Mouse (Mus musculus): ENCODE results near the gene Slc28a3.

Slc28a3 gene

GRCm38 (mm10) chr13:58560497-58561138 lies 50.1 kb downstream of the Slc28a3 start:
- DNase-seq (ENCODE audit: low spot score in 2 of 2), result peak in 1 of 2 experiments; percentile 33

- no peak for DNase-seq (ENCODE audit: low spot score in 2 of 2)
These were observed 52.5 kb downstream of the Slc28a3 start for GRCm38 (mm10) chr13:58558216-58558615.

- DNase-seq (ENCODE audit: low spot score in 2 of 2), result no peak
These were observed 54.7 kb downstream of the Slc28a3 start for GRCm38 (mm10) chr13:58556018-58556417.

GRCm38 (mm10) chr13:58555561-58555960 lies 55.1 kb downstream of the Slc28a3 start:
- no peak for DNase-seq (ENCODE audit: low spot score in 2 of 2)

GRCm38 (mm10) chr13:58551924-58552323 lies 58.8 kb downstream of the Slc28a3 start:
- no peak for DNase-seq (ENCODE audit: low spot score in 2 of 2)

GRCm38 (mm10) chr13:58547570-58547969 lies 63.1 kb downstream of the Slc28a3 start:
- DNase-seq (ENCODE audit: low spot score in 2 of 2), result no peak

- DNase-seq (ENCODE audit: low spot score in 2 of 2), result no peak
These were observed 66.8 kb downstream of the Slc28a3 start for GRCm38 (mm10) chr13:58543688-58544408.

- DNase-seq (ENCODE audit: low spot score in 2 of 2), result peak; percentile 57 to 80
These were observed 67.6 kb downstream of the Slc28a3 start for GRCm38 (mm10) chr13:58543066-58543465.

- DNase-seq (ENCODE audit: low spot score in 2 of 2), result no peak
These were observed 68.1 kb downstream of the Slc28a3 start for GRCm38 (mm10) chr13:58542601-58543041.

GRCm38 (mm10) chr13:58542167-58542566 lies 68.5 kb downstream of the Slc28a3 start:
- DNase-seq (ENCODE audit: low spot score in 2 of 2), result no peak

GRCm38 (mm10) chr13:58541620-58542019 lies 69.1 kb downstream of the Slc28a3 start:
- DNase-seq (ENCODE audit: low spot score in 2 of 2), result no peak

- DNase-seq (ENCODE audit: low spot score in 2 of 2), result no peak
These were observed 71.7 kb downstream of the Slc28a3 start for GRCm38 (mm10) chr13:58538966-58539365.

- no peak for DNase-seq (ENCODE audit: low spot score in 2 of 2)
These were observed 72.3 kb downstream of the Slc28a3 start for GRCm38 (mm10) chr13:58538366-58538765.

GRCm38 (mm10) chr13:58537916-58538233 lies 72.8 kb downstream of the Slc28a3 start:
- DNase-seq (ENCODE audit: low spot score in 2 of 2), result no peak

- DNase-seq (ENCODE audit: low spot score in 2 of 2), result no peak
These were observed 73.3 kb downstream of the Slc28a3 start for GRCm38 (mm10) chr13:58537232-58537915.

GRCm38 (mm10) chr13:58536466-58537231 lies 74.0 kb downstream of the Slc28a3 start:
- no peak for DNase-seq (ENCODE audit: low spot score in 2 of 2)

GRCm38 (mm10) chr13:58535321-58535720 lies 75.4 kb downstream of the Slc28a3 start:
- no peak for DNase-seq (ENCODE audit: low spot score in 2 of 2)

GRCm38 (mm10) chr13:58534861-58535260 lies 75.8 kb downstream of the Slc28a3 start:
- no peak for DNase-seq (ENCODE audit: low spot score in 2 of 2)

GRCm38 (mm10) chr13:58534216-58534841 lies 76.3 kb downstream of the Slc28a3 start:
- DNase-seq (ENCODE audit: low spot score in 2 of 2), result no peak

- DNase-seq (ENCODE audit: low spot score in 2 of 2), result no peak
These were observed 86.1 kb downstream of the Slc28a3 start for GRCm38 (mm10) chr13:58524581-58524980.

- DNase-seq (ENCODE audit: low spot score in 2 of 2), result no peak
These were observed 86.9 kb downstream of the Slc28a3 start for GRCm38 (mm10) chr13:58523761-58524117.

Data from urinary bladder, postnatal 4 days (tissue).